Mouse (Mus musculus): ENCODE results near the gene E4f1.
A peak's percentile ranks its signal among the peaks of the same experiment; 100 is the strongest.

Gene E4f1

DNA sequence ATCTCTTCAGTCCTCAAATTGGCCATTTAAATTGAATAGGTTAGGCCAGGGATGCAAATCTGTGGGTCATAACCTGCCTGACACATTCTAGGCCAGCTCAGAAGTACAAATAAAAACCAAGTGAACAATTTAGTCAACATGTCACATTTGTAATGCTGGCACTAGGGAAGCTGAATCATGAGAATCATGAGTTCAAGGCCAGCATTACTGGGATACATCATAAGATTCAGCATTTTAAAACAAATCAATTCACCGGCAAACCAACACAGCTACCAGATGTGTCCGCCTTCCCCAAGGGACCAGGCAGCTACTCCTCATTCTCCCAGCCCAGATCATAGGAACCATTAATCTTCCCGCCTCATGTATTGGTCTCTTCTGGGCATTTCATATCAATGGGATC is 13.4 kb upstream of the E4f1 start:
- no peak for DNase-seq (ENCODE audit: extremely low read depth, low read depth)

DNA sequence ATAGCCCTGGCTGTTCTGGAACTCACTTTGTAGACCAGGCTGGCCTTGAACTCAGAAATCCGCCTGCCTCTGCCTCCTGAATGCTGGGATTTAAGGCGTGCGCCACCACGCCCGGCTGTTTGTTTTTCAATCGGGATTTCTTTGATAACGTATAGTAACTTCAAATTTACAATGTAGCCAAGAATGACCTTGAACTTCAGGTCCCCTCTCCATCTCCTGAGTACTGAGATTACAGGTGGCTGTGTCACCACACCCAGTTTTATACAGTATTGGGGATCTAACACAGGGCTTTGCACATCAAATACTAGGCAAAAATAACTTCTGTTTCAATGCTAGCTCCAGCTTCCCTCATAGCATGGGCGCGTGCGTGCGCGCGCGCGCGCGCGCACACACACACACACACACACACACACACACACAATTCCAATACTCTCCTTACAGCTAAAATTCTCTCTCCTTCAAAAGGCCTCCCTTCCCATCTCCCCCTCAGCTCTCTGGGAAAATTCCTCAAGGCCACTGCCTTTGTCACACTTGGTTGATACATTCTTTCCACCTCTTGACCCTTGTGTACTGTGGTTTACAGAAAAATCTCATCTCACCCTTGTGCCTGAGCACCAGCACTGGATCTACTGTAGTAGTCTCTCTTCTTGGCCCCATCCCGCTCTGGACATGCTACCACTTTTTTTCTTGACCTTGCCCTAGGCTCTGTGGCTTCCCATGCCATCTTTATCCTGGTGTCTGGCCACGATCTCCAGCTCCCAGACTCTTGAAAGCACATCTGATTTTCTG is 11.1 kb upstream of the E4f1 start:
- DNase-seq (ENCODE audit: extremely low read depth, low read depth): no peak

DNA sequence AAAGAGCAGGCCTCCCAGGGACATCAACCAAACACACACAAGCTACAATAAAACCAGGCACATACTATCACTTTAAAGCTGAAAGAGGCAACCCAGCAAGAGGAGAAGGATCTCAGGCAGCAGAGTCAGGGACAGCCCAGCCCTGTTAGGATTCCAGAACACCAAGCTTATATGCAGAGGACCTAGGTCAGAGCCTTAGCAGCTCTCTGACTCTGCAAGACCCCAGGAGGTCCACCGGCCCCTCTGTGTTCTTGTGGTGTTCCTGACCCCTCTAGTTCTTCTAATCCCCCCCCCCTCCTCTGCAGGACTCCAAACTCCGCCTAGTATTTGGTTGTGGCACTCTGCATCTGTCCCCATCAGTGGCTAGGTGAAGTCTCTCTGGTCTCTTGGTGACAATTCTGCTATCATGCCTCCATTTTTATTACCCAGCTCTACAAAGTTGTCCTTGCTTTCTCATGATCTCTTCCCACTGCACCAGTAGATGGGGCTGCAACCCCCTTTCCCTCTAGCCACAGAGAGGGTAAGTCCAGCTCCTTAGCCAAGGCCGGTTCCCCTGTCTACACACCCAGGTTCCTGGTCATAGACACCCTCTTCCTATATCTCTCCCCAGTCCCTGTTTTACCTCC is 10.2 kb upstream of the E4f1 start:
- no peak for DNase-seq (ENCODE audit: extremely low read depth, low read depth)

DNA sequence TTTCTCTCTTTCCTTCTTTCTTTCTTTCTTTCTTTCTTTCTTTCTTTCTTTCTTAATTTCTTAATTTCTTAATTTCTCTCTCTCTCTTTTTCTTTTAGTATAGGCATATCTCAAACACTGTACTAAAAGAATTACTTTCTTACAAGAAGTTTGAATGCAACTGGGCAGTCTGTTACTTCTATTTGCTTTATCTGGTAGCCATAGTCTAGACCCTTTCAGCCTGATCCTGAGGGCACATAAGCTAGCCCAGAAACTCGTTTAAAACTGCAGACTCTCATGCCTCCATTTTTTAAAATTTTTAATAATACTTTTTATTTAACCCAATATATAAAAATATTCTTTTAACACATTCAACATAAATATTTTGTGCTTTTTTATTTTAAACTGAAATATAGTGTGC is 9.3 kb upstream of the E4f1 start:
- DNase-seq (ENCODE audit: extremely low read depth, low read depth): peak; percentile 33

DNA sequence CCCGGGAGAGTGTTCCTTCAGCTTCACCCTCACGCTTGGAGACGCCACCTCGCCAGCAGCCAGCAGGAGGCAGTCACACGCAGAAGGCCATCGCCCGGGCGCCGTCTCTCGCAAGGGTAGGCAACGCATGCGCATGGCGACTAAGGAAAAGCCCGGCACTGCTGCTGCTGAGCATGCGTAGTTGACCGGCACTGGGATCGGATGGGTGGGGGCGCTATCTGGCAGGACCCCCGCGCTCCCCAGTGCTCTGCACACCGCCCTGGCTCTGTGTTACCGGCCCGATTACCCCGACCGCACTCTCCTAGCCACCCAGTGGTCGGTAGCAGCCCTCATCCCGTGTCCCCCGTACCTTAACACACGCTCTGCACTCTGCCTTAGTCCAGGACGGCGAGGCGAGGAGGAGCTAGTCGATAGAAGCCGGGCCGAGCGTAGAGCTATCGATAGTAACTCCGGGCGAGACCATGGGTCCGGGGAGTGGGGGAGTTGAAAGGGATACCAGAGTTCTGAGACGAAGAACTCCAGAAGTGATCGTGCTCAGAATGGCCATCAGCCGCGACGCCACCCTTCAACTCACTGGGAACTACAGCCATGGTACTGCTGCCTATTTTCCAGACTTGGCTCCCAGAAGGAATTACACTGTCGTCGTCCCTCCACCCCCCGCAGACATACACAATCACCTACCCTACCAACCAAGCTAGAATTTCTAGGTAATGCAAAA is 8.7 kb upstream of the E4f1 start, which contains the start of gene Mlst8:
Gene Mlst8, minus strand, starts transcription at position 416 of the 718 bp plus-strand sequence.
- peak; percentile 88 for DNase-seq (ENCODE audit: extremely low read depth, low read depth)

DNA sequence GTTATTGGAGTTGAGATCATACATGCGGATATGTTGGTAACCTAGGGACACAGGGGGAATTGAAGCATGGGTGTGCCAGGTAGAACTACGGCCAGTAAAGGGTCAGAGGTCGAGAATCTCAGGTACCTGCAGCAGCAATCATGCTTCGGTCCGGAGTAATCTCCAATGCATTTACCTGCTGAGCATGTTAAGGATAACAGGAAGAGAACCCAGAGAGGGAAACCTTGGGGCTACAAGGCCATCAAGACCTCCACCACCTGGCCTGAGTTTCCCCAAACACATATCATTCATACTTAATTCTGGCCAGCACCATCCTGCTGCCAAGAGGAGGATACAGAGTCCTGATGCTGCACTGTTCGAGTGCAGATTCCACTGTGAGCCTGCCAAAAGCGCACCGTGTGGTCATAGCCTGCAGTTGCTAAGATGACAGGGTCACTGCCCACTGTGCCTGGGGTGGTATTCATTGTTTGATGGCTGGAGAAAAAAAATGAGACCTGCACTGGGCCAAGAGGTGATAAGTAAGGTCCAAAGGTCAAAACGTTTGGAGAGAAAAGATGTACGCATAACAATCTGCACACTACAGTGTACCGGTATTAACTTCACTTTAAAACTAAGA is 8.0 kb upstream of the E4f1 start:
- DNase-seq (ENCODE audit: extremely low read depth, low read depth): no peak

DNA sequence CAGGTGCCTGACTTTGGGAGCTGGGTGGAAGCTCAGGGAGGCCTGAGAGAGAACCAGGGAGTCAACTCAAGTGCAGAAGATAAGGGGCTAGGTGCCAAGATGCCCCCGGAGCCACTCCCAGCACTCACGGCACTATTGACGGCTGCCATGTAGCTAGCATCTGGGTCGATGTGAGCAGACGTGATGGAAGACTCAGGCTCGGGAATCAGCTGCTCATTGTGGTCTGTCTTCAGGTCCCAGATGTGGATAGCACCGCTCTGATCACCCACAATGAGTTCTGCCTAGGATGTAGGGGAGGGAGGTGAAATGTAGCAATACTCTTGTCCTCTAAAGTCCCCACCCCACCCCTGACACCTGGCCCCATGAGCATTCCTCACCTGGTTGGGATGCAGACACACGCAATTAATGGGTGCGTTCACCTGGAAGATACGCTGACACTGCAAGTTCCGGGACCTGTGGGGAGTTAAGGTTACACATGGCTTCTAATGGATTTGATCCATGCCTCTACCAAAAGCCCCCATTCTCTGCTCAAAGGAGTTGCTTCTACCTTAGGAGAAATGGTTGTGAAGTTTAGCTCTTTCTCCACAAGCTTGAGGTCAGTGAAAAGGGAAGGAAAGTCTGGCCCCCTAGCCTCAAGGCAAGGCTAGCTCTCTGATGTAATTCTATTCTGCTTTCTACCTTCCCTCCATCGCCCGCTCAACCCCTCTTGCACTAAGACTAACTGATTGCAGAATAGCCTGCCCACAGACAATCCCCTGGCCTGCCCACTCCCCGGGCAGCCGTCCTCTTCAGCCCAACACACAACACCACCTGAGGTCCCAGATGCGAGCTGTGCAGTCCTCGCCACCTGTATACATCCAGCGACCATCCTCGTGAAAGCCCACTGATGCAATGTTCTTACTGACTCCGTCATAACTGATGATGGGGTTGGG is 7.2 kb upstream of the E4f1 start:
- no peak for DNase-seq (ENCODE audit: extremely low read depth, low read depth)

DNA sequence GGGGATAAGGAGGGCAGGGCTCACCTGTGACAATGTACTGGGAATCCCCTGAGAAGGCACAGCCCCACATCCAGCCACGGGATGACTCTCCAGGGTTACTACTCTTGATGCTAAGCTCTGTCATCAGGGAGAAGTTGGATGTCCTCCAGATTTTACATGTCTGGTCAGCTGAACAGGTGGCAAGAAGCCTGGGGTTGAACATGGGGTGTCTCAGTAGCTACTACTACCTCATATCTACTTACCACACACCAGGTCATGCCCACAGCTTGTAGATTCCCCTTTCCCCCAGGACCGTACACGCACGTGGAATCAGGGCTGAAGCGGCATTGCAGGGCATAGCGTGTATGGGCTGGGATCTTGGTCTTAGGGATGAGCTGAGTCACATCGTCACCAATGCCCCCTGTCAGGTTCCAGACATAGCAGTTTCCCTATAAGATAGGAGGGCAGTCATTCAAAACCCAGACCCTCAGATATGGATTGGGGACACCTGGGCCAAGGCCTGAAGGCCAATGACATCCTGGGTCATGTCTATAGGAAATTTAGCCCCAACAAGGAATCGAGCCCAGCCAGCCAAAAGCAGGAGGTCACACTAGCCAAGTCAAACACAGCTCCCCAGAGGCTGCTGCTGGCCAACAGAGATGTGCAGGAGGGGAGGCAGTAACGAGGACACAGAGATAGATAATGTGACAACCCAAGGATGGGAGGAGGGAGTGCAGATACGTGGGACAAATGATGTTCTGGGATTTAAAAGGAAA is 6.1 kb upstream of the E4f1 start:
- DNase-seq (ENCODE audit: extremely low read depth, low read depth): no peak

DNA sequence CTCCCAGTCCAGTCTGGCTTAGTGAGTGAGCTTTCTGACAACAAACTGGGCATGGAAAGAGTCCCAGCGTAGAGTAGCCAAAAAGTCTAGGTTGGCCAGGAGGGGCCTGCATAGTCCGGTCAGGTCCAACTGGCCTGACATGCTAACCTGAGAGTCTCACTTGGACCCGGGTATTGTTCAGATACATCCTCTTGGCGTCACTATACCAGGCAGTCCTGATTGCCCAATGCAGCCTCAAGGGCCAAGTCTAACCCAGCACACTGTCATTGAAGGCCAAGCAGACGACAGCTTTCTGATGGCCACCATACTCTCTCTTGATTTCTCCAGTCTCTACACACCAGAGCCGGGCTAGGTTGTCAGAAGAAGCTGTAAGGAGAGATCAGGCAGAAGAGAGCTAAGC is 5.5 kb upstream of the E4f1 start:
- no peak for DNase-seq (ENCODE audit: extremely low read depth, low read depth)

DNA sequence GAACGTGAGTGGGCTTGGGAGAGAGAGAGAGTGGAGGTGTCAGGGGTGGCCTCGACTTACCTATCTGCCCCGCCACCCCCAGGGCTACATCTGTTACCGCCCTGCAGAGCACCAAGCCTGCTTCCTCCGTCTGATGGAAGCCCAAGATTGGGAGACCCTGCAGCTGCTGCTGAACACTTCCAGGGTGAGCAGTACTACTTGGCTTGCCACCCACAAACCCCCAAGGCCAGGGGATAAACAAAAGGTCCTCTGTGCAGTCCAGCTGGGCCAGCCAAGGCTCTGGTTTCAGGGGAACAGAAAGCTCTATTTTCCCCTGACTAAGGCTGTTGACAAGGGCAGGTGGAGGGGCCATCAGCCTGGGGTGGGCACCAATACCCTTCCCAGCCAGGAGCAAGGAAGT is 4.4 kb upstream of the E4f1 start:
- DNase-seq (ENCODE audit: extremely low read depth, low read depth): no peak

DNA sequence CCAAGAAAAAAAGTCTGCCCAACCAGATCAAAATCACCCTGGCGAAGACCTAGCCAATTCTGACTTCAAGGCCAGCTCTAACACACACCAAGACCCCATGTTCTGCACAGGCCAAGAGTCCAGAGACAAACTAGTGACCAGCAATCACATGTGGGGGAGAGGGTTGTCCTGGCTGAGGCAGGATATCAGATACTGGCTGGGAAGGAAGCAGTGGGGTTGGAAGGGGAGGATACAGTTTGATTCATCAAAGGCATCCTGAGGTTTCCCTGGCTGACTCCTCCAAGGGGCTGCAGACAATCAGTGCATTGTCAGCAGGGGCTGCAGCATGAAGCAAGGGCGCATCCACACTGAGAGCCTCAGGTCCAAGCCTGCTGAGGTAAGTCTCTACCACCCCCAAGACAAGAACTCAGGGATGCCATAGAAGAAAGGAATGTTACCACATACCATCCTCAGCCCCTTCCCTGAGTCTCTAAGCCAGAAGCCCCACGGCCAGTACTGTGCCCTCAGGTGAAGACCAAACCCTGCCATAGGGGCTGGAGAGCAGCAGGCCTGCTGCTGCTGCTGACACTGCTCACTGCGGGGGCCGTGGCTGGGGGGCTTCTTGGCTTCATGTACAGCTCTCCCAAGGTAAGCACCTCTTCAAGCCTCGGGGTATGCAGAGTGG is 3.6 kb upstream of the E4f1 start, which contains the start of gene Bricd5:
Gene Bricd5, plus strand, starts transcription at position 273 of the 664 bp plus-strand sequence.
- no peak for DNase-seq (ENCODE audit: extremely low read depth, low read depth)

DNA sequence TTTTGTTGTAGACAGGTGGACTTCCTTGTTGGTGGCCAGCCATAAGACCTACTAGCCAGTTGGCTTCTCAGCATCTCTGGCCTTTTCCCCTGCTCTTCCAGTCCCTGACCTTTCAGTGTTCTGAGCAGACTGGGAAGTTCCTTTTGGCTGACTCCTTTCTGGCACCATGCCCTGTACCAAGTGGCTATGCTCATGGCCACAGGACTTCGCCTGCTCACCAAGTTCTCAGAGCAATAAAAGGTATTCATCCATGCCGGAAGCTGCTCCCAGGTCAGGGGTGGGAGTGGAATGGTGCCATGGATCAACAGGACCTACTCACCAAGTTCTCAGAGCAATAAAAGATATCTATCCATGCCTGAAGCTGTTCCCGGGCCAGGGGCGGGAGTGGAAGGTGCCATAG is 2.4 kb upstream of the E4f1 start:
- no peak for DNase-seq (ENCODE audit: extremely low read depth, low read depth)

DNA sequence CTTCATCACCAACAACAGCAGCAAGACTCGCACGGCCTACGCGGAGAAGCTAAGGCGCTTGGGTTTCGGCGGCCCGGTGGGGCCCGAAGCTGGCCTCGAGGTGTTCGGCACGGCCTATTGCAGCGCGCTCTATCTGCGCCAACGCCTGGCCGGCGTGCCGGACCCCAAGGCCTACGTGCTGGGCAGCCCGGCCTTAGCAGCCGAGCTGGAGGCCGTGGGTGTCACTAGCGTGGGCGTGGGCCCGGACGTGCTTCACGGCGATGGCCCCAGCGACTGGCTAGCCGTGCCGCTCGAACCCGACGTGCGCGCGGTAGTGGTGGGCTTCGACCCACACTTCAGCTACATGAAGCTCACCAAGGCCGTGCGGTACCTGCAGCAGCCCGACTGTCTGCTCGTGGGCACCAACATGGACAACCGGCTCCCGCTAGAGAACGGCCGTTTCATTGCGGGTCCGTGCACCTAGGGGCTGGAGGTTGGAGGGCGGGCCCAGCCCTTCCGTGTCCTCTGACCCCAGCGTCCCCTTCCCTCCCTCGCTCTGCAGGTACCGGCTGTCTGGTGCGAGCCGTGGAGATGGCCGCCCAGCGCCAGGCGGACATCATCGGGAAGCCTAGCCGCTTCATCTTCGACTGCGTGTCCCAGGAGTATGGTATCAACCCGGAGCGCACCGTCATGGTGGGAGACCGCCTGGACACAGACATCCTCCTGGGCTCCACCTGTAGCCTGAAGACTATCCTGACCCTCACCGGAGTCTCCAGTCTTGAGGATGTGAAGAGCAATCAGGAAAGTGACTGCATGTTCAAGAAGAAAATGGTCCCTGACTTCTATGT is 801 bp upstream of the E4f1 start:
- DNase-seq (ENCODE audit: extremely low read depth, low read depth): no peak

DNA sequence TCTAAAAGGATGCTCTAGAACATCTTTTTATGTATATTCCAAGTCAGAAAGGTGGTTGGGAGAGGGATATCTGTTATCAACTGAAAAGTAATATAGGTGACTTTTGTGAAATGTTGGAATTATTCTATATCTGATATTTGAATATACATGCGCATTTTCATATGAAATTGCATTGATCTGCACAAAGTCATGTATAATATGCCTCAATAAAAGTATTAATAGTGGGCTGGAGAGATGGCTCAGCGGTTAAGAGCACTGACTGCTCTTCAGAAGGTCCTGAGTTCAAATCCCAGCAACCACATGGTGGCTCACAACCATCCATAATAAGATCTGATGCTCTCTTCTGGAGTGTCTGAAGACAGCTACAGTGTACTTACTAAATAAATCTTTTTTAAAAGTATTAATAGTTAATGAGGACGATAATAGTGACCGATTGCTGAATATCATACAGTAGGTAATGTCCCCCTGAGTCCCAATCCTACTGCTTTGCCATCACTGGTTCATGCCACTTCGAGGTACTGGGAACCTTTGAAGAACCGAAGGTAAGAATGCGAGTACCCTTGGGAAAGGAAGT is 690 bp downstream of the E4f1 start:
- peak; percentile 36 for DNase-seq (ENCODE audit: extremely low read depth, low read depth)

DNA sequence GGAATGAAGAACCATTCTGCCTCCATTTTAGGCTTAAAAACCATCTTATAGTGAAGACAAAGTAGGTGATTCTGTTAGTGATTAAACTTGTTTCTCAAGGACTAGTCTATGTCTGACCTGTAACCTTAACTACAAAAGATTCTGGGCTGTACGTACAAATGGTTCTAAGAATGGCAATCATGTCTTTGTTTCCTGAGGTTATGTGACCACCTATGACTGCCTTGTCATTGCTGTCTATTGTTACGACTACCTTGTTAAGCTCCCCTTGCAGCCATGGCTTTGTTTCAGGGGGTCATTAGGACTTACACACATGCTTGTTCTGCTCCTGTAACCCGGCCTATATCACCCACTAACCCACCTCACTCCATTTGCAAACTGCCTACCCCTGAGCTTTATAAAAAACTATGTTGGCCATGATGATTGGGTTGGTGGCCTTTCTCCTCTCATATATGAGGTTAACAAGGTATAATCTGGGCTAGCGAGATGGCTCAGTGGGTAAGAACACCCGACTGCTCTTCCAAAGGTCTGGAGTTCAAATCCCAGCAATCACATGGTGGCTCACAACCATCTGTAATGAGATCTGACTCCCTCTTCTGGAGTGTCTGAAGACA is 1.4 kb downstream of the E4f1 start:
- DNase-seq (ENCODE audit: extremely low read depth, low read depth): no peak

DNA sequence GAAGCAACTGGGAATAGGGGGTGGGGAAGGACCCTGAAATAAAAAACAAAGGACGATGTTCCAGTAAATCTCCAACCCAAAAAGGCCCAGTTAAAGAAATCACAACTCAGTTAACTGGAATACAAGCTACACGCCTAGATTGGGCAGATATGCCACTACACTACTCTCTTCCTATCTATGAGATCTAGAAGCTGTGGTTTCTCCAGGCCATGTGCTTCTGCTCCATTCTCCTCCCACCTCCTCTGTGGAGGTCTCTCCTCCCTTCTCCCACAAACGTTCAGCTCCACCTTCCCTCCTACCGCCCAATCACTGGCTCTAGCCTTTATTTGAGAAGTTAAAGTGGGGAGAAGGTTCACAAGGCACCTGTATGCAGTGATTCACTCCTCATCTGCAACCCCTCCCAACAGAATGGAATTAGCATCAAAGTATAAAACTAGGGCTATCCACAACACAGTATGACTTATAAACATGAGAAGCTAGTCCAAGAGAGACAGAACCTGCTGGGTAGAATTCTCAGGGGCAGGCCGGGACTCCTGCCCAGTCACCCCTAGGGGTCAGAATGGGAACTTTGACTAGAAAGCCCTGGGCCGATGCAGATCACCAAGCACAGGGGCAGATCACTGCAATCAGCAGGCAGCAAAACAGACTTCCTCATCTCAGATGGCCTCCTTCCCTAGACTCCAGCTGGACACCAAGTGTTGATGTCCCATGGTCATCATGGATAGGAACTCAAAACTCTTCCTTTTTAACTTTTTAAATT is 6.6 kb downstream of the E4f1 start:
- DNase-seq (ENCODE audit: extremely low read depth, low read depth): no peak

DNA sequence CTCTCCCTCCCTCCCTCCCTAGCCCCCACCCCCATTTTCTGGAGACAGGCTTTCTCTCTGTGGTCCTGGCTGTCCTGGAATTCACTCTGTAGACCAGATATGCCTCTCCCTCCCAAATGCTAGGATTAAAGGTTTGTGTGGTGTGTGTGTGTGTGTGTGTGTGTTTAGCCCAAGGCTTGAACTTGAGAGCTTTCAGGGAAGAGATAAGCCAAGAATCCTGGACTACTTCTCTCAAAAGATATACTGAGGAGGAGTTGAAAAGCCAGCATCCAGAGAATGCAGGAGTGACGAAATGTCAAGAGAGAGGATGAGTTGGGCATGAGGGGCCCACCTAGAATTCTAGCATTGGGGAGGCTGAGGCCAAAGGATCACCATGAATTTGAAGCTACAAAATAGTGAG is 7.2 kb downstream of the E4f1 start:
- DNase-seq (ENCODE audit: extremely low read depth, low read depth): no peak
